Mouse (Mus musculus) embryonic facial prominence, embryonic 15.5 days (tissue): Measurements from ENCODE around the gene Ccdc153. TPM values are rescaled to one million over a fixed set of nuclear protein-coding genes. Genes with fewer than 3 reads are reported as not detected.

Source experiments
- ATAC-seq: fragments of 200-750 bp; cut with Nextera tagmentation; 2 replicates; pipeline ENCODE4 v1.8.0; 2017; ENCODE audit warnings: low read depth, moderate TSS enrichment; ENCODE audit not compliant: insufficient number of reproducible peaks, low FRiP score, low TSS enrichment
- H3K27ac ChIP-seq: fragments of 300-500 bp; sonication (generic); replicated peaks from 2 replicates; pipeline ENCODE4 v1.5.1; 2015; ENCODE audit warnings: mild to moderate bottlenecking, inconsistent platforms
- H3K27me3 ChIP-seq: fragments of 300-500 bp; sonication (generic); 2 replicates; pipeline ENCODE4 v1.6.1; 2015; ENCODE audit warnings: inconsistent platforms
- H3K36me3 ChIP-seq: fragments of 300-500 bp; sonication (generic); 2 replicates; pipeline ENCODE4 v1.6.1; 2015; ENCODE audit warnings: mild to moderate bottlenecking, inconsistent platforms
- H3K4me1 ChIP-seq: fragments of 300-500 bp; sonication (generic); 2 replicates; pipeline ENCODE4 v1.6.1; 2015; ENCODE audit warnings: inconsistent platforms
- H3K4me2 ChIP-seq: fragments of 300-500 bp; sonication (generic); replicated peaks from 2 replicates; pipeline ENCODE4 v1.6.1; 2015; ENCODE audit warnings: mild to moderate bottlenecking, inconsistent platforms
- H3K4me3 ChIP-seq: fragments of 300-500 bp; sonication (generic); replicated peaks from 2 replicates; pipeline ENCODE4 v1.5.1; 2015; ENCODE audit warnings: mild to moderate bottlenecking, inconsistent platforms
- H3K9ac ChIP-seq: fragments of 300-500 bp; sonication (generic); 2 replicates; pipeline ENCODE4 v1.6.1; 2015; ENCODE audit warnings: inconsistent platforms
- H3K9me3 ChIP-seq: fragments of 300-500 bp; sonication (generic); replicated peaks from 2 replicates; pipeline ENCODE4 v1.6.1; 2016; ENCODE audit warnings: inconsistent platforms
- WGBS: fragments of 180-500 bp; shearing (Covaris S2); methylation state at CpG from one replicate; pipeline ENCODE4 v1.1.7; 2015; 5-methylcytosine and 5-hydroxymethylcytosine counted together
- polyA plus RNA-seq: library from polyadenylated mRNA; unstranded; fragments of >200 nt; fragmentation: Nextera tagmentation; extraction: Ambion mirVana; gene quantifications from 2 replicates; pipeline ENCODE4 v1.2.1, GENCODE M21; 2015

Gene Ccdc153
- polyA plus RNA-seq, 1 experiment from 2014 or later, result 23.5 TPM

GRCm38 (mm10) chr9:44259014-44259413, 18.5 kb downstream of the Ccdc153 start:
- no peaks in the 10 kb centered on the region for H3K27me3 ChIP-seq
- no peak overlapping the region for H3K4me3 ChIP-seq
- no peak overlapping the region for H3K27ac ChIP-seq
- H3K9me3 ChIP-seq, result no peaks in the 10 kb centered on the region
- H3K36me3 ChIP-seq, result peaks cover 19% of the 10 kb centered on the region
- 73% methylated on average over 10 of the region's 10 CpGs for WGBS
- H3K4me2 ChIP-seq, result no peak overlapping the region
- H3K9ac ChIP-seq, result no peak overlapping the region
- H3K4me1 ChIP-seq, result peaks cover 21% of the 10 kb centered on the region
- no peak for ATAC-seq

- Histone ChIP-seq H3K4me3 (no peak overlapping the region), H3K9ac (no peak overlapping the region), H3K27ac (no peak overlapping the region), H3K36me3 (peaks cover 17% of the 10 kb centered on the region), H3K9me3 (no peaks in the 10 kb centered on the region), H3K4me2 (no peak overlapping the region), H3K4me1 (peaks cover 3% of the 10 kb centered on the region), H3K27me3 (no peaks in the 10 kb centered on the region)
- ATAC-seq, result no peak
- WGBS, result 77% methylated on average over 14 of the region's 14 CpGs
Measured at GRCm38 (mm10) chr9:44261388-44261787, 20.9 kb downstream of the Ccdc153 start.

GRCm38 (mm10) chr9:44266478-44267226, 26.2 kb downstream of the Ccdc153 start:
- peak overlapping the region; percentile 80 for H3K4me2 ChIP-seq
- H3K27ac ChIP-seq, result peak overlapping the region; percentile 91
- no peak overlapping the region for H3K9ac ChIP-seq
- 69% methylated on average over 8 of the region's 8 CpGs for WGBS
- H3K4me3 ChIP-seq, result peak overlapping the region; percentile 55
- H3K27me3 ChIP-seq, result no peaks in the 10 kb centered on the region
- H3K36me3 ChIP-seq, result peaks cover 10% of the 10 kb centered on the region
- ATAC-seq, result no peak
- H3K4me1 ChIP-seq, result peaks cover 14% of the 10 kb centered on the region
- no peaks in the 10 kb centered on the region for H3K9me3 ChIP-seq

- H3K9me3 ChIP-seq, result no peaks in the 10 kb centered on the region
- peaks cover 14% of the 10 kb centered on the region for H3K4me1 ChIP-seq
- ATAC-seq, result peak; percentile 17; the same call in 1 of the 2 replicates
- peak overlapping the region; percentile 55 for H3K4me3 ChIP-seq
- WGBS, result 5% methylated on average over 23 of the region's 23 CpGs
- H3K36me3 ChIP-seq, result peaks cover 10% of the 10 kb centered on the region
- peak overlapping the region; percentile 53 for H3K9ac ChIP-seq
- H3K27me3 ChIP-seq, result no peaks in the 10 kb centered on the region
- H3K4me2 ChIP-seq, result peak overlapping the region; percentile 80
- H3K27ac ChIP-seq, result peak overlapping the region; percentile 91
Measured at GRCm38 (mm10) chr9:44267319-44268026, 27.0 kb downstream of the Ccdc153 start.

GRCm38 (mm10) chr9:44268027-44268360, 27.5 kb downstream of the Ccdc153 start:
- Histone ChIP-seq H3K4me2 (peak overlapping the region; percentile 80), H3K9ac (peak overlapping the region; percentile 53), H3K36me3 (peaks cover 6% of the 10 kb centered on the region), H3K4me3 (peak overlapping the region; percentile 55), H3K27me3 (no peaks in the 10 kb centered on the region), H3K27ac (peak overlapping the region; percentile 91), H3K9me3 (no peaks in the 10 kb centered on the region), H3K4me1 (peaks cover 14% of the 10 kb centered on the region)
- ATAC-seq, result peak; percentile 82
- WGBS, result 4% methylated on average over 28 of the region's 28 CpGs

GRCm38 (mm10) chr9:44268432-44268831, 28.0 kb downstream of the Ccdc153 start, which contains the start of gene Nlrx1:
Gene Nlrx1 (minus strand): TSS chr9:44268599.
- Histone ChIP-seq H3K9me3 (no peaks in the 10 kb centered on the region), H3K27ac (peak within 1 kb of the TSS; percentile 91), H3K4me1 (peaks cover 14% of the 10 kb centered on the region), H3K9ac (peak within 1 kb of the TSS; percentile 53), H3K27me3 (no peaks in the 10 kb centered on the region), H3K4me3 (peak within 1 kb of the TSS; percentile 55), H3K36me3 (peaks cover 3% of the 10 kb centered on the region), H3K4me2 (peak within 1 kb of the TSS; percentile 80)
- 63% methylated on average over 6 of the region's 6 CpGs for WGBS
- no peak for ATAC-seq

- no peaks in the 10 kb centered on the region for H3K9me3 ChIP-seq
- H3K27me3 ChIP-seq, result no peaks in the 10 kb centered on the region
- 79% methylated on average over 3 of the region's 3 CpGs for WGBS
- H3K4me3 ChIP-seq, result no peak overlapping the region
- no peak overlapping the region for H3K27ac ChIP-seq
- H3K4me2 ChIP-seq, result no peak overlapping the region
- no peak for ATAC-seq
- peaks cover 14% of the 10 kb centered on the region for H3K4me1 ChIP-seq
- no peak overlapping the region for H3K9ac ChIP-seq
- H3K36me3 ChIP-seq, result no peaks in the 10 kb centered on the region
Measured at GRCm38 (mm10) chr9:44269077-44269476, 28.6 kb downstream of the Ccdc153 start.

GRCm38 (mm10) chr9:44269973-44270372, 29.5 kb downstream of the Ccdc153 start:
- ATAC-seq, result no peak
- no peak overlapping the region for H3K9ac ChIP-seq
- H3K27ac ChIP-seq, result no peak overlapping the region
- H3K9me3 ChIP-seq, result no peaks in the 10 kb centered on the region
- WGBS, result 82% methylated on average over 4 of the region's 4 CpGs
- H3K4me2 ChIP-seq, result no peak overlapping the region
- H3K27me3 ChIP-seq, result no peaks in the 10 kb centered on the region
- 0 out of 2 replicates have a peak, but pooled peaks cover 4% of the 10 kb centered on the region for H3K36me3 ChIP-seq
- no peak overlapping the region for H3K4me3 ChIP-seq
- peaks cover 14% of the 10 kb centered on the region for H3K4me1 ChIP-seq

- Histone ChIP-seq H3K4me2 (no peak overlapping the region), H3K36me3 (peaks cover 4% of the 10 kb centered on the region; the same call in 1 of the 2 replicates), H3K27me3 (peaks cover 10% of the 10 kb centered on the region), H3K9ac (no peak overlapping the region), H3K27ac (no peak overlapping the region), H3K9me3 (no peaks in the 10 kb centered on the region), H3K4me1 (peaks cover 18% of the 10 kb centered on the region), H3K4me3 (no peak overlapping the region)
- 72% methylated on average over 5 of the region's 5 CpGs for WGBS
- ATAC-seq, result no peak
Measured at GRCm38 (mm10) chr9:44283183-44283582, 42.7 kb downstream of the Ccdc153 start.

- Histone ChIP-seq H3K9me3 (no peaks in the 10 kb centered on the region), H3K4me3 (no peak overlapping the region), H3K36me3 (peaks cover 10% of the 10 kb centered on the region), H3K27me3 (peaks cover 23% of the 10 kb centered on the region), H3K27ac (no peak overlapping the region), H3K4me1 (peaks cover 26% of the 10 kb centered on the region), H3K4me2 (no peak overlapping the region; the same call in 1 of the 2 replicates), H3K9ac (no peak overlapping the region)
- 9% methylated on average over 6 of the region's 6 CpGs for WGBS
- ATAC-seq, result no peak
Measured at GRCm38 (mm10) chr9:44286256-44286850, 45.9 kb downstream of the Ccdc153 start.

GRCm38 (mm10) chr9:44287003-44287400, 46.5 kb downstream of the Ccdc153 start:
- Histone ChIP-seq H3K27ac (no peak overlapping the region), H3K4me2 (peak overlapping the region; percentile 93), H3K4me3 (peak overlapping the region; percentile 62), H3K9me3 (no peaks in the 10 kb centered on the region), H3K36me3 (peaks cover 15% of the 10 kb centered on the region), H3K4me1 (peaks cover 26% of the 10 kb centered on the region), H3K27me3 (peaks cover 23% of the 10 kb centered on the region), H3K9ac (peak overlapping the region; percentile 65)
- ATAC-seq, result peak; percentile 40; the same call in 1 of the 2 replicates
- 8% methylated on average over 11 of the region's 11 CpGs for WGBS
